Mouse (Mus musculus) heart, postnatal 0 days (tissue): ENCODE measurements around the gene Cpz. TPM values are rescaled to one million over a fixed set of nuclear protein-coding genes. Genes with fewer than 3 reads are reported as not detected.

Source experiments
- ATAC-seq: fragments of 200-750 bp; cut with Nextera tagmentation; 2 replicates; pipeline ENCODE4 v1.8.0; 2017; ENCODE audit warnings: low read depth, moderate number of reproducible peaks, moderate library complexity; ENCODE audit not compliant: insufficient read depth
- DNase-seq: peaks from one replicate; pipeline ENCODE4 v3.0.0-alpha.2; 2016; ENCODE audit warnings: low spot score
- H3K27ac ChIP-seq: fragments of 300-500 bp; sonication (generic); 2 replicates; pipeline ENCODE4 v1.5.1; 2014; ENCODE audit warnings: low read depth, mild to moderate bottlenecking
- H3K27me3 ChIP-seq: fragments of 300-500 bp; sonication (generic); 2 replicates; pipeline ENCODE4 v1.6.1; 2014; ENCODE audit warnings: low read length, mixed read lengths; ENCODE audit not compliant: control insufficient read depth, insufficient read depth
- H3K36me3 ChIP-seq: fragments of 300-500 bp; sonication (generic); replicated peaks from 2 replicates; pipeline ENCODE4 v1.6.1; 2014; ENCODE audit warnings: low read length, mixed read lengths; ENCODE audit not compliant: control insufficient read depth, insufficient read depth
- H3K4me1 ChIP-seq: fragments of 300-500 bp; sonication (generic); 2 replicates; pipeline ENCODE4 v1.6.1; 2014; ENCODE audit warnings: antibody characterized with exemption; ENCODE audit not compliant: control insufficient read depth, insufficient read depth
- H3K4me2 ChIP-seq: fragments of 300-500 bp; sonication (generic); 2 replicates; pipeline ENCODE4 v1.6.1; 2014; ENCODE audit warnings: low read depth, mild to moderate bottlenecking, low read length, moderate library complexity
- H3K4me3 ChIP-seq: fragments of 300-500 bp; sonication (generic); 2 replicates; pipeline ENCODE4 v1.5.1; 2014; ENCODE audit warnings: low read depth, low read length
- H3K9ac ChIP-seq: fragments of 300-500 bp; sonication (generic); replicated peaks from 2 replicates; pipeline ENCODE4 v1.6.1; 2014; ENCODE audit warnings: low read depth, low read length, mixed read lengths
- H3K9me3 ChIP-seq: fragments of 300-500 bp; sonication (generic); replicated peaks from 2 replicates; pipeline ENCODE4 v1.6.1; 2016; ENCODE audit warnings: low read length; ENCODE audit not compliant: control insufficient read depth
- CTCF ChIP-seq: IDR thresholded peaks from 2 replicates; pipeline ENCODE4 v1.5.1; 2016; ENCODE audit warnings: antibody characterized with exemption, control low read depth, low read depth
- EP300 ChIP-seq: IDR thresholded peaks from 2 replicates; pipeline ENCODE4 v1.6.1; 2016; ENCODE audit warnings: antibody characterized with exemption, low read depth
- WGBS: fragments of 180-500 bp; shearing (Covaris S2); extraction: QIAGEN DNeasy Blood & Tissue Kit; methylation state at CpG from one replicate; pipeline ENCODE4 v1.1.7; 2014; 5-methylcytosine and 5-hydroxymethylcytosine counted together
- polyA plus RNA-seq: library from polyadenylated mRNA; unstranded; fragments of >200 nt; fragmentation: Nextera tagmentation; extraction: Ambion mirVana; gene quantifications from 2 replicates; pipeline ENCODE4 v1.2.1, GENCODE M21; 2015
- total RNA-seq: library from RNA; depleted of rRNA; stranded (reverse); fragments of >200 nt; gene quantifications from 2 replicates; pipeline ENCODE4 v1.2.3, GENCODE M21; 2014; ENCODE audit warnings: low replicate concordance

The Cpz gene
- total and polyA plus RNA-seq, 2 experiments from 2014 or later, result 3.8 to 6.8 TPM

DNA sequence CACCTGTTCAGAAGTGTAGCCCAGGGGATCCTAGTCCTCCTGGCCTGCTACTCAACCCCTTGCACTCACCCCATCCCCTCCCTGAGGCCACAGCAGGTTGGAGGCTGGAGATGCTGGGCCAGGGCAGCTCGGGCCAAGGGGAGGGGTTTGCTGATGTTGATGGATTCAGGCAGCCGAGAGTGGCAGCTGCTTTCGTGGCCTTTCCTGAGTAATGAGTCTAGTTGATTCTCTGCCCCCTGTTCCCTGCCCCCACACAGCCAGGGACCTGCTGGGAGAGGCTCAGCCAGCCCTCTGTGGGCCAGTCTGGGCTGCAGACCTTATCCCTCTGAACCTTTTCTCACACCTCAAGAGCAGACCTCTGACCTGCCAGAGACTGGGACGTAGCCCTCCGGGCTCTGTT, 29.5 kb downstream of the Cpz start:
- Histone ChIP-seq H3K36me3 (no peaks in the 10 kb centered on the region), H3K9ac (no peak overlapping the region), H3K27me3 (peaks cover 19% of the 10 kb centered on the region; the same call in 1 of the 2 replicates), H3K4me1 (no peaks in the 10 kb centered on the region), H3K4me3 (no peak overlapping the region), H3K4me2 (no peak overlapping the region), H3K27ac (no peak overlapping the region), H3K9me3 (no peaks in the 10 kb centered on the region)
- TF ChIP-seq EP300 (no peak), CTCF (no peak)
- ATAC-seq (no peak), DNase-seq (no peak)
- 25% methylated on average over 5 of the region's 5 CpGs for WGBS

DNA sequence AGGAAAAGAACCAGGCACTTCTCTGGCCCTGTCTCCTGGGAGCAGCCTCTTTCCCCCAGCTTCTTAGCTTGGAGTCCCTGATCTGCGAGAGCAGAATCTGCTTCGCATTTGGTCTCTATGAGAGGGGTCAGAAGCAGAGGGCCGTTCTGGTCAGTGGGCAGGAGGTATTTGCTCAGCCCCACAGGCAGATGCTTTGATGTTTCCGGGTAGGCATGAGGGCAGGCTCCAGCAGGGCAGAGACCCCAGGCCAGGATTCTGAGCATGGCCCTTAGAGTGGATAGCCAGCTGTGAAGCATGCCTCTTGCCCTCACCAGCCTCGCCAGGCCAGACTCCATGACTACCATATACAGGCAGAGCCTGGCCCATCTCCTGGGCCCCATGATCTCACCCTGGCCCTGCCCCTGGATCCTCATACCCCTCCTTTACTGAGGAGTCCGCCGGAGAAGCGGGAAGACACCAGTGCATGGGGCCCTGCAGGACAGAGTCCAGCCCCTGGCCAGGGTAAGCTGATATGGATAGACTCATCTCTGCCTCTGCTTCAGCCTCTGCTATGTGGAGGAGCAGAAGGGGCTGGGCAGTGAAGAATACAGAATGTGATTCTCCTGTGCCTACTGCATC, 30.6 kb downstream of the Cpz start:
- no peak for ATAC-seq
- Histone ChIP-seq H3K36me3 (no peaks in the 10 kb centered on the region), H3K9me3 (no peaks in the 10 kb centered on the region), H3K27ac (no peak overlapping the region), H3K27me3 (peaks cover 19% of the 10 kb centered on the region; the same call in 1 of the 2 replicates), H3K4me3 (no peak overlapping the region), H3K4me1 (no peaks in the 10 kb centered on the region), H3K9ac (no peak overlapping the region), H3K4me2 (no peak overlapping the region)
- 55% methylated on average over 8 of the region's 8 CpGs for WGBS
- TF ChIP-seq CTCF (no peak), EP300 (no peak)
- DNase-seq, result no peak

DNA sequence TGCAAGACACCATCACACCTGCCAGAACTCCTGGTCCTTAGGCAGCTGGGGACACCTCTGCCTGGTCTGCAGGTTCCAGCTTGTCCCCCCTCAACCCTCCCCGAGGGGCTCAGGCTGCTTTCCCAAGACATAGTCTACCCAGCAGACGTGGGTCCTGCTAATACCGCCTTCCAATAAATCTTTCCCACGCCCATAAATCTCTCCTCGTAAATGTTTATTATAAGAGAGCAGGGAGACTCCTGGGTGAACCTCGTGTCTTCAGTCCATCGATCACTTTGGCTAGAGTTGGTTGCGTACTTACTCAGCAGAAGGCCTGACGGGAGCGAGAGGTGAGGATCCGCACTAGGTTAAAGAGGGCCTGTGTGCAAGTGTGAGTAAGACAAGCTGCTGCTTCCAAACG, 31.7 kb downstream of the Cpz start:
- DNase-seq, result no peak
- no peak for TF ChIP-seq CTCF
- no peak for TF ChIP-seq EP300
- H3K4me2 ChIP-seq, result no peak overlapping the region
- no peak overlapping the region for H3K27ac ChIP-seq
- H3K36me3 ChIP-seq, result no peaks in the 10 kb centered on the region
- no peak for ATAC-seq
- WGBS, result 78% methylated on average over 12 of the region's 12 CpGs
- H3K9ac ChIP-seq, result no peak overlapping the region
- no peak overlapping the region for H3K4me3 ChIP-seq
- H3K27me3 ChIP-seq, result peaks cover 24% of the 10 kb centered on the region; the same call in 1 of the 2 replicates
- H3K9me3 ChIP-seq, result no peaks in the 10 kb centered on the region
- no peaks in the 10 kb centered on the region for H3K4me1 ChIP-seq

DNA sequence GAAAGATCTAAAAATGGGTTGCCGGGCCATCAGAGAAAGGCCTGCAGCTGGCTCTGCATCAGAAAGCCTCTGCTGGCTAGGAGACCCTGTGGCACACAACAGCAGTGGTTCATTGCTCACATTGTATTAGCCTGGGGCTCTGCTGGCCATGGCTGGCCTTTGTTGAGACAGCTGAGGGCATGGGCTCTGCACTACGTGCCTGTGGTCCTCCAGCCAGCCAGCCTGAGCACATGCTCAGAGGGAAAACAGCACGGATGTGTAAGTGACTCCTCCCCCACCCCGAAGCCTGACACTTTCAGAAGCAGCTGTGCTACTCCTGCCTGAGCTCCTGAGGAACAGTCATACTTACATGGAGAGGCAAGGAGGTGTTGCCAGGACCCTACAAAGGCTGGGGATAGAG, 46.0 kb downstream of the Cpz start:
- TF ChIP-seq EP300 (no peak), CTCF (no peak)
- Histone ChIP-seq H3K4me2 (no peak overlapping the region), H3K4me1 (no peaks in the 10 kb centered on the region), H3K36me3 (no peaks in the 10 kb centered on the region), H3K9me3 (no peaks in the 10 kb centered on the region), H3K27ac (no peak overlapping the region), H3K4me3 (no peak overlapping the region), H3K9ac (no peak overlapping the region), H3K27me3 (peaks cover 26% of the 10 kb centered on the region)
- no peak for DNase-seq
- WGBS, result 30% methylated on average over 4 of the region's 4 CpGs
- no peak for ATAC-seq

DNA sequence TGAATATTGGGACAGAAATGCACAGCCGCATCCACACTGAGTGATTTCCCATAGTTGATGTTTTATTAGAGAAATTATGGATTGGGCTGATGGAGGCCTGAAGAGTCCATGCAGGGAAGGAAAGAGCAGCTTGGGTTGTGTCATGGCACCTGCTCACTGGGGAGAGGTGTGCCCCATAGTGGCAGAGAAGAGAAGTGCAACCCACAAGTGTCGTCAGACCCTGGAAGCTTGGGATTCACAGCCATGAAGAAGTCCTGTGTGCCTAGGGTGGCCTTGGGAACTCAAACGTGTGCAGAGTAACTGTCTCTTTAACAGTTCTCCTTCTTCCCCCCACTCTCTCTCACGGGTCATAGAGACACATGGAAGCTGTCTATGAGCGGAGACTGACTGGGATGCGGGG, 50.3 kb downstream of the Cpz start:
- no peak for DNase-seq
- Histone ChIP-seq H3K4me3 (no peak overlapping the region), H3K4me1 (no peaks in the 10 kb centered on the region), H3K27ac (no peak overlapping the region), H3K27me3 (peaks cover 28% of the 10 kb centered on the region), H3K9me3 (no peaks in the 10 kb centered on the region), H3K9ac (no peak overlapping the region), H3K4me2 (no peak overlapping the region), H3K36me3 (no peaks in the 10 kb centered on the region)
- no peak for ATAC-seq
- TF ChIP-seq EP300 (no peak), CTCF (peak; percentile 31; the same call in 1 of the 2 replicates)
- 41% methylated on average over 6 of the region's 6 CpGs for WGBS
